Mouse (Mus musculus): ENCODE measurements at regions not wholly inside any gene's neighbourhood (a gene's known extent, or its start where the extent isn't known, plus 50 kb on each side); places are given as distances from the start of the nearest gene placed in this dataset.

GRCm38 (mm10) chr6:100406504-100406903 is 119.2 kb upstream of the Rybp start:
- TF ChIP-seq POLR2A (IDR thresholded peaks at IDR 0.05; ENCODE audit: insufficient read depth, low read depth, low read length) (no peak), CTCF (IDR thresholded peaks at IDR 0.05; ENCODE audit: insufficient read depth, low read depth, low read length) (no peak)

Measured in olfactory bulb, adult 2 months (tissue).